Mouse (Mus musculus) midbrain, embryonic 14.5 days (tissue): ENCODE results near the gene Ppp2ca. TPM values are rescaled to one million over a fixed set of nuclear protein-coding genes. Genes with fewer than 3 reads are reported as not detected.

Experiments used
- ATAC-seq: fragments of 200-750 bp; cut with Nextera tagmentation; 2 replicates; pipeline ENCODE4 v1.8.0; 2017; ENCODE audit warnings: moderate number of reproducible peaks, moderate library complexity; ENCODE audit not compliant: low FRiP score, low TSS enrichment
- DNase-seq: peaks from one replicate; pipeline ENCODE4 v3.0.0-alpha.2; 2015
- H3K27ac ChIP-seq: fragments of 300-500 bp; sonication (generic); replicated peaks from 2 replicates; pipeline ENCODE4 v1.5.1; 2014; ENCODE audit warnings: mild to moderate bottlenecking, low read depth, low read length, moderate library complexity
- H3K27me3 ChIP-seq: fragments of 300-500 bp; sonication (generic); 2 replicates; pipeline ENCODE4 v1.6.1; 2014; ENCODE audit warnings: low read length, control low read depth, mixed read lengths; ENCODE audit not compliant: control insufficient read depth, insufficient read depth
- H3K36me3 ChIP-seq: fragments of 300-500 bp; sonication (generic); 2 replicates; pipeline ENCODE4 v1.6.1; 2014; ENCODE audit warnings: low read length, control low read depth; ENCODE audit not compliant: control insufficient read depth, insufficient read depth
- H3K4me1 ChIP-seq: fragments of 300-500 bp; sonication (generic); 2 replicates; pipeline ENCODE4 v1.6.1; 2014; ENCODE audit warnings: mild to moderate bottlenecking, antibody characterized with exemption, low read length, control low read depth; ENCODE audit not compliant: control insufficient read depth, insufficient read depth
- H3K4me2 ChIP-seq: fragments of 300-500 bp; sonication (generic); 2 replicates; pipeline ENCODE4 v1.6.1; 2014; ENCODE audit warnings: mild to moderate bottlenecking, low read length, moderate library complexity
- H3K4me3 ChIP-seq: fragments of 300-500 bp; sonication (generic); replicated peaks from 2 replicates; pipeline ENCODE4 v1.5.1; 2014; ENCODE audit warnings: low read depth, low read length
- H3K9ac ChIP-seq: fragments of 300-500 bp; sonication (generic); replicated peaks from 2 replicates; pipeline ENCODE4 v1.6.1; 2014; ENCODE audit warnings: mild to moderate bottlenecking, low read length, moderate library complexity
- H3K9me3 ChIP-seq: fragments of 300-500 bp; sonication (generic); 2 replicates; pipeline ENCODE4 v1.6.1; 2016; ENCODE audit warnings: low read length, control low read depth, mixed read lengths; ENCODE audit not compliant: control insufficient read depth
- WGBS: fragments of 180-500 bp; shearing (Covaris S2); extraction: QIAGEN DNeasy Blood & Tissue Kit; methylation state at CpG from one replicate; pipeline ENCODE4 v1.1.7; 2014; 5-methylcytosine and 5-hydroxymethylcytosine counted together
- polyA plus RNA-seq: library from polyadenylated mRNA; unstranded; fragments of >200 nt; fragmentation: Nextera tagmentation; extraction: Ambion mirVana; gene quantifications from 2 replicates; pipeline ENCODE4 v1.2.1, GENCODE M21; 2014

The Ppp2ca gene
- polyA plus RNA-seq, 1 experiment from 2014 or later, result 162 TPM

GRCm38 (mm10) chr11:52085857-52086203 lies 12.7 kb upstream of the Ppp2ca start:
- Histone ChIP-seq H3K4me2 (peak overlapping the region; percentile 17; the same call in 1 of the 2 replicates), H3K9me3 (no peaks in the 10 kb centered on the region), H3K27me3 (no peaks in the 10 kb centered on the region), H3K9ac (no peak overlapping the region), H3K27ac (peak overlapping the region; percentile 67; the same call in 1 of the 2 replicates), H3K4me1 (peaks cover 7% of the 10 kb centered on the region; the same call in 1 of the 2 replicates), H3K4me3 (no peak overlapping the region), H3K36me3 (no peaks in the 10 kb centered on the region)
- WGBS, result 31% methylated on average over 4 of the region's 4 CpGs
- ATAC-seq (peak; percentile 20), DNase-seq (no peak)

DNA sequence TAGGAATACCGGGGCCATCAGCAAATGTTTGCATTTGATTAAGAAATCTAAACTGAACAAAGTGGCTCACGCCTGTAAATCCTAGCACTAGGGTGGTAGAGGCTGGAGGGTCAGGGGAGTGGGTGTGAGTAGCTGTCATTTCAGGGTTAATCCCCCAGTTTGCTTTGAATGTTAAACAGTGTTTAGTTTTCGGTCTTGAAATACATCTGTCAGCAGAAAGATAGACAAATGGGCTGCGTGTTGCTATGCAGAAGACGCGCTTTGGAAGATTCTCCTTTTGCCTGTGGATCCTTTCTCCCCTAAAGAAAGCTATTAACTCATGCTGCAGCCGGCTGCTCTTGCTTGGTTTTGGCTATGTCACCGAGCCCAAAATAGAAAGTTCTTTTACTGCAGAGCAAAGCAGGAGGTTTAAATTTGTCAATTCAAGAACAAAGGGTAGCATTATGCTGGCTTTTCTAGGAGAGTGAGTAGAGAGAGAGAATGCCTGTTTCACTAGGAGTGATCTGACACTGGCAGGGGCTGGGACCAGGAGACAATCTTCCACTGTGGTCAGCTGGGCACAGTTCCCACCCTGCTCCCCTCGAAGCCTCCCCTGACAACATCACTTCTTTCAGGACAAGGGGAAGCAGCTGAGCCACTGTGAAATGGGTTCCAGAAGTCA lies 12.1 kb upstream of the Ppp2ca start:
- DNase-seq (peak; percentile 58), ATAC-seq (peak; percentile 55; the same call in 1 of the 2 replicates)
- Histone ChIP-seq H3K27me3 (no peaks in the 10 kb centered on the region), H3K27ac (peak overlapping the region; percentile 67), H3K4me3 (no peak overlapping the region), H3K4me1 (peaks cover 7% of the 10 kb centered on the region; the same call in 1 of the 2 replicates), H3K4me2 (peak overlapping the region; percentile 17; the same call in 1 of the 2 replicates), H3K9ac (no peak overlapping the region), H3K9me3 (no peaks in the 10 kb centered on the region), H3K36me3 (no peaks in the 10 kb centered on the region)
- WGBS, result 33% methylated on average over 9 of the region's 9 CpGs

- ATAC-seq (no peak), DNase-seq (no peak)
- Histone ChIP-seq H3K9ac (no peak overlapping the region), H3K4me2 (no peak overlapping the region), H3K9me3 (no peaks in the 10 kb centered on the region), H3K4me1 (peaks cover 7% of the 10 kb centered on the region; the same call in 1 of the 2 replicates), H3K27ac (no peak overlapping the region), H3K36me3 (no peaks in the 10 kb centered on the region), H3K4me3 (no peak overlapping the region), H3K27me3 (no peaks in the 10 kb centered on the region)
- 76% methylated on average over 8 of the region's 8 CpGs for WGBS
Measured at GRCm38 (mm10) chr11:52089291-52089690, 9.2 kb upstream of the Ppp2ca start.

DNA sequence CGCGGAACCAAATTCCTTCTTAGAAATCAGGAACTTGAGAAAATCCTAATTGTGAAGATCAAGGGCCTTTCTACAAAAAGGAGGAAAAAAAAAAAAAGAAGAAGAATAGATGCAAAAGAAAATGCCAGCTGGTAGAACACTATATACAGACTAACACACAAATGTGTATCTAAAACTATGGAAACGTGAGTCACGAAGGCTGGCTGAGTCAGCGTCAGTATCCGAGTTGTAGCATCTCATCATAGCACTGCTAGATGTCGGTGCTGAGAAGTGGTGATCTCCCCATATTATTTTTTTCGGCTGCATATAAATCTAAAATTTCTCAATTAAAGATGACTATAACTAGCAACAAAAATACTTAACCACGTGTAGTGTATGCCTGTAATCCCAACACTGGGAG lies 7.2 kb upstream of the Ppp2ca start:
- ATAC-seq, result no peak
- WGBS, result 90% methylated on average over 9 of the region's 9 CpGs
- H3K4me2 ChIP-seq, result no peak overlapping the region

DNA sequence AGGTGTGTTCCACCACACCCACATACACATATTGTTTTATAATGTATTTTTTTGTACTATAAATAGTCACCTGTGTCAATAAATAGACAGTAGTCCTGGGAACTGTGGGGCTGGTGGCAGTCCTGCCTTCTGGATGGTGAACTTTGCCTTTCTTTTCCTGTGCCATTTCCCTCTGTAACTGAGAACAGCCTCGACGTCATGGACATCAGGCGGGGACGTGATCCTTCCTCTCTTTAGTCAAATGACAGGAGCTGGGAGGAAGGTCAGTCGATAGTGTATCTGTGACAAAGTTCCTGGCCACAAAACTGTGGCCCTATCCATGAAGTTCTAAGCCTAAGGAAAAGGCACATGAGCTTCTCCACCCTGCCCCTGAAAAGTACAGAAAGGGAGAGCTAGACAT lies 3.9 kb upstream of the Ppp2ca start:
- no peak overlapping the region for H3K4me2 ChIP-seq
- no peak for DNase-seq
- no peak overlapping the region for H3K4me3 ChIP-seq
- no peaks in the 10 kb centered on the region for H3K9me3 ChIP-seq
- 70% methylated on average over 5 of the region's 5 CpGs for WGBS
- H3K27me3 ChIP-seq, result no peaks in the 10 kb centered on the region
- H3K36me3 ChIP-seq, result no peaks in the 10 kb centered on the region
- H3K27ac ChIP-seq, result no peak overlapping the region
- no peak for ATAC-seq
- peaks cover 6% of the 10 kb centered on the region for H3K4me1 ChIP-seq
- no peak overlapping the region for H3K9ac ChIP-seq

More for the DNA sequence above, 7.2 kb upstream of the Ppp2ca start:
- H3K27me3 ChIP-seq, result no peaks in the 10 kb centered on the region
- peaks cover 7% of the 10 kb centered on the region; the same call in 1 of the 2 replicates for H3K4me1 ChIP-seq
- H3K9ac ChIP-seq, result no peak overlapping the region
- H3K27ac ChIP-seq, result no peak overlapping the region
- no peak for DNase-seq
- no peaks in the 10 kb centered on the region for H3K36me3 ChIP-seq
- H3K9me3 ChIP-seq, result no peaks in the 10 kb centered on the region
- no peak overlapping the region for H3K4me3 ChIP-seq

- Histone ChIP-seq H3K4me2 (no peak overlapping the region), H3K27me3 (no peaks in the 10 kb centered on the region), H3K36me3 (0 out of 2 replicates have a peak, but pooled peaks cover 4% of the 10 kb centered on the region), H3K9me3 (no peaks in the 10 kb centered on the region), H3K27ac (no peak overlapping the region), H3K4me1 (peaks cover 27% of the 10 kb centered on the region), H3K9ac (no peak overlapping the region), H3K4me3 (no peak overlapping the region)
- ATAC-seq, result no peak
- 75% methylated on average over 3 of the region's 3 CpGs for WGBS
- DNase-seq, result no peak
Measured at GRCm38 (mm10) chr11:52097016-52097415, 1.5 kb upstream of the Ppp2ca start.

- Histone ChIP-seq H3K4me3 (peak overlapping the region; percentile 98; the same call in 1 of the 2 replicates), H3K27me3 (no peaks in the 10 kb centered on the region), H3K36me3 (0 out of 2 replicates have a peak, but pooled peaks cover 4% of the 10 kb centered on the region), H3K9me3 (no peaks in the 10 kb centered on the region), H3K9ac (peak overlapping the region; percentile 64; the same call in 1 of the 2 replicates), H3K4me2 (peak overlapping the region; percentile 78), H3K4me1 (peaks cover 29% of the 10 kb centered on the region), H3K27ac (peak overlapping the region; percentile 100)
- 81% methylated on average over 2 of the region's 2 CpGs for WGBS
- no peak for ATAC-seq
- DNase-seq, result no peak
Measured at GRCm38 (mm10) chr11:52097596-52097995, 885 bp upstream of the Ppp2ca start.

DNA sequence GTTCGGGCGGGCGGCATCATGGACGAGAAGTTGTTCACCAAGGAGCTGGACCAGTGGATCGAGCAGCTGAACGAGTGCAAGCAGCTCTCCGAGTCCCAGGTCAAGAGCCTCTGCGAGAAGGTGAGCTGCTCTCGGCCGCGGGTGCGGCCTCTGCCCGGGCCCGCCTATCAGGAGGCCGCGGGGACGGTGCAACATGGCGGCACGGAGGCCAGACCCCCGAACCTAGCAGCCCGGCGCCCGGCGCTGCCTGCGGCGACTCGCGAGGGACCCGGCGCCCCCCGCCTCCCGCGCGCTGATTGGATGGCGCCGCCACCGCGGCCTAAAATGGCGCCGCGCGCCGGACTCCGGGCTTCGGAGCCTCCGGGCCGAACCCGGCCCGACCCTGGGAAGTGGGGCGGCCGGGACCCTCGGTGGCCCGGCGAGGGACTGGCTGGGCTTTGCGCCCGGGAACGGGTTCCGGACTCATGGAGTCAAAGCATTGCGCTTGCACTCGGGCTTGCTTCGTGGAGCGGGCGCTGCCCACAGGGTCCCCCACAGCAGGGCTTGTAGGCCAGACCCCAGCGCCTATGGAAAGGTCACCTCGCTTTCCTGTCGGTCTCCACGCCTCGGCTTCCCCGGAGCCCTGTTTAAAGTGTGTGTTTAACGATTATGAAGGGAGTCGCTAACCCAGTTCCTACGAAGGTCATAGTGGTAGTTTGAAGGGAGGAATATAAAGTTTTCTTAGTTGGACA lies 715 bp downstream of the Ppp2ca start:
- 0 out of 2 replicates have a peak, but pooled peaks cover 4% of the 10 kb centered on the region for H3K36me3 ChIP-seq
- peak overlapping the region; percentile 98 for H3K4me3 ChIP-seq
- peak; percentile 92 for DNase-seq
- under 1% methylated on average over 72 of the region's 72 CpGs for WGBS
- H3K9ac ChIP-seq, result peak overlapping the region; percentile 99
- H3K27me3 ChIP-seq, result no peaks in the 10 kb centered on the region
- H3K4me2 ChIP-seq, result peak overlapping the region; percentile 95
- H3K9me3 ChIP-seq, result no peaks in the 10 kb centered on the region
- peaks cover 34% of the 10 kb centered on the region for H3K4me1 ChIP-seq
- peak; percentile 85 for ATAC-seq
- H3K27ac ChIP-seq, result peak overlapping the region; percentile 100
